Mouse (Mus musculus) myocyte (in vitro differentiated cells): ENCODE results near the gene Zfyve27. TPM values are rescaled to one million over a fixed set of nuclear protein-coding genes. Genes with fewer than 3 reads are reported as not detected.

Experiments used
- H3K27me3 ChIP-seq: one replicate; pipeline ENCODE4 v1.6.1; 2011; ENCODE audit not compliant: control insufficient read depth, insufficient read depth, insufficient read length
- H3K36me3 ChIP-seq: one replicate; pipeline ENCODE4 v1.6.1; 2011; ENCODE audit not compliant: control insufficient read depth, insufficient read depth
- H3K4me2 ChIP-seq: one replicate; pipeline ENCODE4 v1.6.1; 2011; ENCODE audit warnings: low read depth, control low read depth
- H3K4me3 ChIP-seq: one replicate; pipeline ENCODE4 v1.5.1; 2011; ENCODE audit warnings: mild to moderate bottlenecking, control low read depth, moderate library complexity
- H3K79me2 ChIP-seq: one replicate; pipeline ENCODE4 v1.6.1; 2011; ENCODE audit not compliant: control insufficient read depth, insufficient read depth
- H3ac ChIP-seq: one replicate; pipeline ENCODE4 v1.6.1; 2011; ENCODE audit not compliant: control insufficient read depth, insufficient read length
- CEBPB ChIP-seq: IDR thresholded peaks from 2 replicates; pipeline ENCODE4 v1.6.1; 2011; ENCODE audit warnings: mild to moderate bottlenecking, moderate library complexity; ENCODE audit not compliant: poor library complexity, insufficient read depth, severe bottlenecking
- E2F4 ChIP-seq: IDR thresholded peaks from one replicate; pipeline ENCODE4 v1.6.1; 2011; ENCODE audit warnings: mild to moderate bottlenecking, control low read depth, moderate library complexity; ENCODE audit not compliant: insufficient read depth
- MAX ChIP-seq: IDR thresholded peaks from one replicate; pipeline ENCODE4 v1.6.1; 2011; ENCODE audit warnings: low read depth, mild to moderate bottlenecking, control low read depth
- MYOD1 ChIP-seq, 3 experiments: IDR thresholded peaks; one replicate each; pipeline ENCODE4 v1.6.1; 2011; ENCODE audit warnings: control low read depth in 2 of 3, low read depth in 2 of 3, mild to moderate bottlenecking in 2 of 3, moderate library complexity in 1 of 3; ENCODE audit not compliant: insufficient read length in 2 of 3, control insufficient read depth in 1 of 3
- MYOG ChIP-seq, 3 experiments: IDR thresholded peaks; one replicate each; pipeline ENCODE4 v1.6.1; 2011; ENCODE audit warnings: control low read depth in 2 of 3, low read depth in 2 of 3, mild to moderate bottlenecking in 2 of 3; ENCODE audit not compliant: insufficient read length in 2 of 3, control insufficient read depth in 1 of 3, insufficient read depth in 1 of 3
- POLR2A ChIP-seq: IDR thresholded peaks from one replicate; pipeline ENCODE4 v1.6.1; 2011; ENCODE audit warnings: low read depth, mild to moderate bottlenecking, control low read depth, moderate library complexity; ENCODE audit not compliant: insufficient read length
- POLR2AphosphoS2 ChIP-seq: IDR thresholded peaks from one replicate; pipeline ENCODE4 v1.6.1; 2011; ENCODE audit warnings: low read depth, control low read depth; ENCODE audit not compliant: insufficient read length
- REST ChIP-seq: IDR thresholded peaks from one replicate; pipeline ENCODE4 v1.6.1; 2011; ENCODE audit warnings: mild to moderate bottlenecking, control low read depth, moderate library complexity; ENCODE audit not compliant: insufficient read depth, insufficient read length
- SRF ChIP-seq: IDR thresholded peaks from one replicate; pipeline ENCODE4 v1.6.1; 2011; ENCODE audit warnings: low read depth; ENCODE audit not compliant: control insufficient read depth, insufficient read length
- TCF12 ChIP-seq: IDR thresholded peaks from one replicate; pipeline ENCODE4 v1.6.1; 2011; ENCODE audit warnings: mild to moderate bottlenecking, control low read depth; ENCODE audit not compliant: poor library complexity, insufficient read depth, severe bottlenecking
- TCF3 ChIP-seq: IDR thresholded peaks from one replicate; pipeline ENCODE4 v1.6.1; 2011; ENCODE audit warnings: low read depth, control low read depth; ENCODE audit not compliant: insufficient read length
- USF1 ChIP-seq: IDR thresholded peaks from one replicate; pipeline ENCODE4 v1.6.1; 2011; ENCODE audit warnings: low read depth, mild to moderate bottlenecking, control low read depth, moderate library complexity
- polyA plus RNA-seq: library from polyadenylated mRNA; unstranded; fragments of >200 nt; fragmentation: generic; extraction: Trizol; gene quantifications from one replicate; pipeline ENCODE4 v1.2.1, GENCODE M21; 2012; ENCODE audit warnings: missing spikeins

The Zfyve27 gene
- polyA plus RNA-seq, 1 experiment, result 22.4 TPM

DNA sequence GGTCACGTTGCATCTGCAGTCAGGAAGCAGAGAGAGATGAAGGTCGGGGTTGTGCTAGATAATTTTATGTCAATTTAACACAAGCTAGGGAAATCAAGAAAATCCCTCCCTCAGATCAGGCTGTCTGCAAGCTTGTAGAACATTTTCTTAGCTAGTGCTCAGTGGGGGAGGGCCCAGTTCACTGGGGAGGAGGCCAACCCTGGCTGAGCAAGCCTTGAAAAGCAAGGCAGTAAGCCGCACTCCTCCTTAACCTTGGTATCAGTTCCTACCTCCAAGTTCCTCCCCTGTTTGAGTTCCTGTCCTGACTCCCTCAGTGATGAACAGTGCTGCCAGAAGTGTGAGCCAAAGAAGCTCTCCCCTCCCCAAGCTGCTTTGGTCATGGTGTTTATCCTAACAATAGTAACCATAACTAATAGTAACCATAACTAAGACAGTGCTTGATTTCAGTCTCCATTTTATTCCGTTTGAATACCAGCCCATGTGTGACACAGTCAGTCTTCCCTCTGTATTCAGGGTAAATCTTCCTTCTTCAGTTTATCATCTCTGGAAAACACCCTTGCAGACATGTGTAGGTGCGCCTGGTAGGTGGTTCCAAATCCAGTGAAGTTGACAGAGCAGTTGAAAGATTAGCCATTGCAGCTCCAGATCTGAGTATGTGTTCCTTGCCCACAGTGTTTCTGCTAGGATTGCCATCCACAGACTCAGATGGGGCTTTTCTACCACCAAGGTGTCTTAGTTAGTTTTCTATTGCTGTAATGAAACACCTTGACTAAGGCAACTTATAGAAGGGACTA is 23.8 kb upstream of the Zfyve27 start:
- Histone ChIP-seq H3K4me2 (no peak overlapping the region), H3K4me3 (no peak overlapping the region), H3ac (no peak overlapping the region), H3K79me2 (no peaks in the 10 kb centered on the region), H3K27me3 (no peaks in the 10 kb centered on the region), H3K36me3 (no peaks in the 10 kb centered on the region)
- TF ChIP-seq REST, result no peak
- no peak for TF ChIP-seq MYOG (IDR thresholded peaks at IDR 0.05; ENCODE audit: control insufficient read depth in 1 of 3, insufficient read depth in 1 of 3, insufficient read length in 2 of 3, low read depth in 2 of 3)
- TF ChIP-seq POLR2AphosphoS2, result no peak
- TF ChIP-seq CEBPB, result no peak
- TF ChIP-seq MYOD1 (IDR thresholded peaks at IDR 0.05; ENCODE audit: control insufficient read depth in 1 of 3, insufficient read length in 2 of 3, low read depth in 2 of 3), result no peak
- no peak for TF ChIP-seq USF1
- TF ChIP-seq MAX, result no peak
- no peak for TF ChIP-seq E2F4
- TF ChIP-seq TCF12, result no peak
- no peak for TF ChIP-seq SRF
- no peak for TF ChIP-seq POLR2A
- TF ChIP-seq TCF3, result no peak

- TF ChIP-seq USF1, result no peak
- TF ChIP-seq SRF, result no peak
- no peak for TF ChIP-seq TCF3
- no peak for TF ChIP-seq CEBPB
- TF ChIP-seq TCF12, result no peak
- TF ChIP-seq POLR2A, result no peak
- TF ChIP-seq E2F4, result no peak
- TF ChIP-seq MYOG (IDR thresholded peaks at IDR 0.05; ENCODE audit: control insufficient read depth in 1 of 3, insufficient read depth in 1 of 3, insufficient read length in 2 of 3, low read depth in 2 of 3), result no peak
- no peak for TF ChIP-seq MYOD1 (IDR thresholded peaks at IDR 0.05; ENCODE audit: control insufficient read depth in 1 of 3, insufficient read length in 2 of 3, low read depth in 2 of 3)
- no peak for TF ChIP-seq POLR2AphosphoS2
- TF ChIP-seq MAX, result no peak
- no peak for TF ChIP-seq REST
- no peaks in the 10 kb centered on the region for H3K79me2 ChIP-seq
Measured at GRCm38 (mm10) chr19:42141998-42142397, 21.8 kb upstream of the Zfyve27 start.

GRCm38 (mm10) chr19:42142757-42143156 is 21.0 kb upstream of the Zfyve27 start:
- Histone ChIP-seq H3K27me3 (no peaks in the 10 kb centered on the region), H3K4me3 (no peak overlapping the region)
- TF ChIP-seq MAX, result no peak
- no peak for TF ChIP-seq TCF12
- no peak for TF ChIP-seq USF1
- TF ChIP-seq MYOG (IDR thresholded peaks at IDR 0.05; ENCODE audit: control insufficient read depth in 1 of 3, insufficient read depth in 1 of 3, insufficient read length in 2 of 3, low read depth in 2 of 3), result no peak
- TF ChIP-seq CEBPB, result no peak
- no peak for TF ChIP-seq E2F4
- TF ChIP-seq POLR2AphosphoS2, result no peak
- no peak for TF ChIP-seq POLR2A
- no peak for TF ChIP-seq REST
- no peak for TF ChIP-seq MYOD1 (IDR thresholded peaks at IDR 0.05; ENCODE audit: control insufficient read depth in 1 of 3, insufficient read length in 2 of 3, low read depth in 2 of 3)
- TF ChIP-seq TCF3, result no peak
- no peak for TF ChIP-seq SRF

More at GRCm38 (mm10) chr19:42141998-42142397, 21.8 kb upstream of the Zfyve27 start:
- H3K27me3 ChIP-seq, result no peaks in the 10 kb centered on the region
- H3K4me3 ChIP-seq, result no peak overlapping the region
- H3K36me3 ChIP-seq, result no peaks in the 10 kb centered on the region
- H3ac ChIP-seq, result no peak overlapping the region
- no peak overlapping the region for H3K4me2 ChIP-seq

DNA sequence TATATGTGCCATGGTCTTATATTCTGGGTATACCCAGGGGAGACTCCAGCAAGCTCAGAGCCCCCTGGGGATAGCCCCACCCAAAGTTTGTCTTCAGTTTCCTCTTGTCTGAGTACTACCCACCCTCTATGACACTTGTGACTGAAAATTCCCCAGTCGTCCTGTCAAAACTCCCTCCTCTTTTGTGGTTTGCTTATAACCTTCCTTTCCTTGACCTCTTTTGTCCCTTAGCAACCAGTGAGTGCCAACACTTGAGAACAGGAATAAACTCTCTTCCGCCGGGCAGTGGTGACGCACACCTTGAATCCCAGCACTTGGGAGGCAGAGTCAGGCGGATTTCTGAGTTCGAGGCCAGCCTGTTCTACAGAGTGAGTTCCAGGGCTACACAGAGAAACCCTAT is 19.7 kb upstream of the Zfyve27 start:
- Histone ChIP-seq H3K4me3 (no peak overlapping the region), H3K79me2 (peaks cover 8% of the 10 kb centered on the region), H3ac (no peak overlapping the region), H3K27me3 (no peaks in the 10 kb centered on the region), H3K4me2 (peak overlapping the region; percentile 66), H3K36me3 (no peaks in the 10 kb centered on the region)
- no peak for TF ChIP-seq CEBPB
- no peak for TF ChIP-seq TCF3
- TF ChIP-seq MYOD1 (IDR thresholded peaks at IDR 0.05; ENCODE audit: control insufficient read depth in 1 of 3, insufficient read length in 2 of 3, low read depth in 2 of 3), result no peak
- TF ChIP-seq MYOG (IDR thresholded peaks at IDR 0.05; ENCODE audit: control insufficient read depth in 1 of 3, insufficient read depth in 1 of 3, insufficient read length in 2 of 3, low read depth in 2 of 3), result no peak
- no peak for TF ChIP-seq SRF
- TF ChIP-seq TCF12, result no peak
- no peak for TF ChIP-seq REST
- no peak for TF ChIP-seq POLR2AphosphoS2
- no peak for TF ChIP-seq MAX
- no peak for TF ChIP-seq USF1
- no peak for TF ChIP-seq E2F4
- no peak for TF ChIP-seq POLR2A

More at GRCm38 (mm10) chr19:42142757-42143156, 21.0 kb upstream of the Zfyve27 start:
- H3ac ChIP-seq, result no peak overlapping the region
- no peak overlapping the region for H3K4me2 ChIP-seq
- no peaks in the 10 kb centered on the region for H3K36me3 ChIP-seq
- no peaks in the 10 kb centered on the region for H3K79me2 ChIP-seq
